Mouse (Mus musculus): ENCODE measurements around the gene Chmp5.

DNA sequence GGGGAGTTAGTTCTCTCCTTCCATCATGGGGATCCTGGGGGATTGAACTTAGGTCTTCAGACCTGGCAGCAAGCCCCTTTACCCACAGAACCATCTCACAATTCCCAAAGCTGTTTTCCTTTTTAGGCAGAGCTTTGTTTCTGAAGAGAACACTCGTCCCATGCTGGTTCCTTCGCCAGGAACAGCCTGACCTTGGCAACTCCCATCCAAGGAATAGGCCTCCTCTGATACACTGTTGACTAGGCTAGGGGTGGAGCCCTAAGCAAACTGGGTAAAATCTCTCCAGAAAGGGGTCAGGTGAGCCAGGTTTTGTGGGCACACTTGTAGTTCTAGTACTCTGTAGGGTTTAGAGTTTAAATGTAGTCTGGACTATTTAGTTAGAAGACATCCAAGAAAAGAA lies 48.9 kb upstream of the Chmp5 start:
- TF ChIP-seq CTCF (IDR thresholded peaks at IDR 0.05; ENCODE audit: control insufficient read depth, insufficient read depth, low read length), result no peak
- TF ChIP-seq POLR2A (IDR thresholded peaks at IDR 0.05; ENCODE audit: borderline replicate concordance, control insufficient read depth, low read depth, low read length), result no peak

All from bone marrow, adult 2 months (tissue).